Mouse (Mus musculus) limb, embryonic 14.5 days (tissue): Measurements from ENCODE around the gene Galnt6. TPM values are rescaled to one million over a fixed set of nuclear protein-coding genes. Genes with fewer than 3 reads are reported as not detected.

Experiments
- ATAC-seq: fragments of 200-750 bp; cut with Nextera tagmentation; 2 replicates; pipeline ENCODE4 v1.8.0; 2017; ENCODE audit warnings: low read depth, moderate number of reproducible peaks, moderate TSS enrichment; ENCODE audit not compliant: low FRiP score
- DNase-seq: peaks from one replicate; pipeline ENCODE4 v3.0.0-alpha.2; 2015; ENCODE audit warnings: low spot score
- H3K27ac ChIP-seq: fragments of 300-500 bp; sonication (generic); replicated peaks from 2 replicates; pipeline ENCODE4 v1.5.1; 2014; ENCODE audit warnings: low read depth, mild to moderate bottlenecking, low read length, moderate library complexity, mixed read lengths
- H3K27me3 ChIP-seq: fragments of 300-500 bp; sonication (generic); 2 replicates; pipeline ENCODE4 v1.6.1; 2014; ENCODE audit warnings: low read length, mixed read lengths; ENCODE audit not compliant: control insufficient read depth, insufficient read depth
- H3K36me3 ChIP-seq: fragments of 300-500 bp; sonication (generic); 2 replicates; pipeline ENCODE4 v1.6.1; 2014; ENCODE audit warnings: mild to moderate bottlenecking, low read length, moderate library complexity, mixed read lengths; ENCODE audit not compliant: control insufficient read depth, insufficient read depth
- H3K4me1 ChIP-seq: fragments of 300-500 bp; sonication (generic); 2 replicates; pipeline ENCODE4 v1.6.1; 2014; ENCODE audit warnings: antibody characterized with exemption, low read length, mixed read lengths; ENCODE audit not compliant: control insufficient read depth, insufficient read depth
- H3K4me2 ChIP-seq: fragments of 300-500 bp; sonication (generic); replicated peaks from 2 replicates; pipeline ENCODE4 v1.6.1; 2014; ENCODE audit warnings: low read depth, mild to moderate bottlenecking, low read length, moderate library complexity; ENCODE audit not compliant: severe bottlenecking
- H3K4me3 ChIP-seq: fragments of 300-500 bp; sonication (generic); replicated peaks from 2 replicates; pipeline ENCODE4 v1.5.1; 2014; ENCODE audit warnings: low read length
- H3K9ac ChIP-seq: fragments of 300-500 bp; sonication (generic); 2 replicates; pipeline ENCODE4 v1.6.1; 2014; ENCODE audit warnings: mild to moderate bottlenecking, low read depth, low read length, moderate library complexity; ENCODE audit not compliant: severe bottlenecking
- H3K9me3 ChIP-seq: fragments of 300-500 bp; sonication (generic); 2 replicates; pipeline ENCODE4 v1.6.1; 2016; ENCODE audit warnings: low read length; ENCODE audit not compliant: control insufficient read depth
- POLR2A ChIP-seq: fragments of 200-500 bp; IDR thresholded peaks from 2 replicates; pipeline ENCODE4 v1.8.0; 2012; ENCODE audit warnings: inconsistent platforms, mild to moderate bottlenecking, moderate library complexity, borderline replicate concordance; ENCODE audit not compliant: insufficient read depth, insufficient read length; ENCODE audit errors: extremely low read depth
- WGBS: fragments of 180-500 bp; shearing (Covaris S2); extraction: QIAGEN DNeasy Blood & Tissue Kit; methylation state at CpG from one replicate; pipeline ENCODE4 v1.1.7; 2014; 5-methylcytosine and 5-hydroxymethylcytosine counted together
- microRNA-seq: library from miRNA; unstranded; fragments of <30 nt; microRNA quantifications from one replicate; pipeline ENCODE4, GENCODE M21; 2016
- polyA plus RNA-seq, 2 experiments: library from polyadenylated mRNA; depleted of rRNA in 1 of 2; stranded (reverse) in 1 of 2; unstranded in 1 of 2; fragments of >200 nt; fragmentation: Nextera tagmentation in 1 of 2; extraction: Ambion mirVana in 1 of 2; gene quantifications; 2 replicates each; pipeline versions ENCODE4 v1.2.1 to v1.2.3; 2012 to 2014

The Galnt6 gene
- polyA plus RNA-seq, 2 experiments, result 1.1 to 1.9 TPM

GRCm38 (mm10) chr15:100654271-100654670, 74.9 kb downstream of the Galnt6 start:
- WGBS, result 88% methylated on average over 1 of the region's 1 CpGs
- no peak overlapping the region for H3K27ac ChIP-seq
- H3K9me3 ChIP-seq, result no peaks in the 10 kb centered on the region
- no peaks in the 10 kb centered on the region for H3K27me3 ChIP-seq
- H3K36me3 ChIP-seq, result no peaks in the 10 kb centered on the region
- ATAC-seq (no peak), DNase-seq (no peak)
- TF ChIP-seq POLR2A, result no peak
- no peaks in the 10 kb centered on the region for H3K4me1 ChIP-seq
- H3K4me3 ChIP-seq, result no peak overlapping the region
- no peak overlapping the region for H3K4me2 ChIP-seq
- H3K9ac ChIP-seq, result no peak overlapping the region

- Histone ChIP-seq H3K27ac (no peak overlapping the region), H3K27me3 (no peaks in the 10 kb centered on the region), H3K9me3 (no peaks in the 10 kb centered on the region), H3K36me3 (no peaks in the 10 kb centered on the region), H3K4me2 (no peak overlapping the region), H3K4me3 (no peak overlapping the region), H3K4me1 (no peaks in the 10 kb centered on the region), H3K9ac (no peak overlapping the region)
- no peak for TF ChIP-seq POLR2A
- no peak for ATAC-seq
- DNase-seq, result no peak
- 76% methylated on average over 9 of the region's 9 CpGs for WGBS
Observed at GRCm38 (mm10) chr15:100651610-100652009, 77.6 kb downstream of the Galnt6 start.

GRCm38 (mm10) chr15:100650111-100650510, 79.1 kb downstream of the Galnt6 start:
- TF ChIP-seq POLR2A, result no peak
- ATAC-seq (no peak), DNase-seq (no peak)
- Histone ChIP-seq H3K27ac (no peak overlapping the region), H3K4me3 (no peak overlapping the region), H3K4me2 (no peak overlapping the region), H3K9me3 (no peaks in the 10 kb centered on the region), H3K27me3 (no peaks in the 10 kb centered on the region), H3K4me1 (no peaks in the 10 kb centered on the region), H3K9ac (no peak overlapping the region), H3K36me3 (no peaks in the 10 kb centered on the region)
- 84% methylated on average over 10 of the region's 10 CpGs for WGBS

GRCm38 (mm10) chr15:100646161-100646560, 83.0 kb downstream of the Galnt6 start:
- no peaks in the 10 kb centered on the region for H3K27me3 ChIP-seq
- no peak for ATAC-seq
- no peak overlapping the region for H3K27ac ChIP-seq
- WGBS, result 71% methylated on average over 6 of the region's 6 CpGs
- H3K4me2 ChIP-seq, result no peak overlapping the region
- no peak for TF ChIP-seq POLR2A
- H3K36me3 ChIP-seq, result no peaks in the 10 kb centered on the region
- DNase-seq, result no peak
- H3K9ac ChIP-seq, result no peak overlapping the region
- no peaks in the 10 kb centered on the region for H3K4me1 ChIP-seq
- no peaks in the 10 kb centered on the region for H3K9me3 ChIP-seq
- H3K4me3 ChIP-seq, result no peak overlapping the region

- DNase-seq, result no peak
- H3K36me3 ChIP-seq, result no peaks in the 10 kb centered on the region
- TF ChIP-seq POLR2A, result no peak
- no peaks in the 10 kb centered on the region for H3K9me3 ChIP-seq
- H3K4me2 ChIP-seq, result no peak overlapping the region
- no peak overlapping the region for H3K27ac ChIP-seq
- H3K9ac ChIP-seq, result no peak overlapping the region
- H3K4me1 ChIP-seq, result no peaks in the 10 kb centered on the region; the same call in 1 of the 2 replicates
- no peak for ATAC-seq
- 88% methylated on average over 7 of the region's 7 CpGs for WGBS
- no peak overlapping the region for H3K4me3 ChIP-seq
- peaks cover 8% of the 10 kb centered on the region for H3K27me3 ChIP-seq
Observed at GRCm38 (mm10) chr15:100642451-100642850, 86.7 kb downstream of the Galnt6 start.

Small RNA genes within 50 kb of the gene (microRNA-seq; reads per million reads assigned to microRNA genes)
- gene Mir6961, result not detected

Other genes starting within 250 kb of the Galnt6 start
- gene Csrnp2, start 233.9 kb downstream of the Galnt6 start, polyA plus RNA-seq (2012; rRNA removed), result 14.6 and 17.9 TPM in 2 replicates
- gene Csrnp2, start 233.9 kb downstream of the Galnt6 start, polyA plus RNA-seq (2014; fragmentation: Nextera tagmentation; extraction: Ambion mirVana), result 18.2 and 20.8 TPM in 2 replicates
- gene Tfcp2, start 177.4 kb downstream of the Galnt6 start, polyA plus RNA-seq (2012; rRNA removed), result 30.1 and 30.5 TPM in 2 replicates
- gene Tfcp2, start 177.4 kb downstream of the Galnt6 start, polyA plus RNA-seq (2014; fragmentation: Nextera tagmentation; extraction: Ambion mirVana), result 23.2 and 26.1 TPM in 2 replicates
- gene Pou6f1, start 129.4 kb downstream of the Galnt6 start, polyA plus RNA-seq (2012; rRNA removed), result 24.9 and 32.4 TPM in 2 replicates
- 9.8 and 13.5 TPM in 2 replicates for gene Pou6f1, start 129.4 kb downstream of the Galnt6 start, polyA plus RNA-seq (2014; fragmentation: Nextera tagmentation; extraction: Ambion mirVana)
- 139 and 213 TPM in 2 replicates for gene Dazap2, start 114.0 kb downstream of the Galnt6 start, polyA plus RNA-seq (2012; rRNA removed)
- 185 and 191 TPM in 2 replicates for gene Dazap2, start 114.0 kb downstream of the Galnt6 start, polyA plus RNA-seq (2014; fragmentation: Nextera tagmentation; extraction: Ambion mirVana)
- gene Smagp, start 92.4 kb downstream of the Galnt6 start, polyA plus RNA-seq (2012; rRNA removed), result 18.5 and 19.7 TPM in 2 replicates
- 21.5 and 25.4 TPM in 2 replicates for gene Smagp, start 92.4 kb downstream of the Galnt6 start, polyA plus RNA-seq (2014; fragmentation: Nextera tagmentation; extraction: Ambion mirVana)
- 3.7 and 4.7 TPM in 2 replicates for gene Bin2, start 59.8 kb downstream of the Galnt6 start, polyA plus RNA-seq (2012; rRNA removed)
- 2.3 and 3.5 TPM in 2 replicates for gene Bin2, start 59.8 kb downstream of the Galnt6 start, polyA plus RNA-seq (2014; fragmentation: Nextera tagmentation; extraction: Ambion mirVana)
- gene Cela1, start 41.5 kb downstream of the Galnt6 start, polyA plus RNA-seq (2012; rRNA removed), result 2.6 and 3.9 TPM in 2 replicates
- 2.8 and 3.4 TPM in 2 replicates for gene Cela1, start 41.5 kb downstream of the Galnt6 start, polyA plus RNA-seq (2014; fragmentation: Nextera tagmentation; extraction: Ambion mirVana)
- 3.8 TPM in 2 replicates for gene Slc4a8, start 32.4 kb upstream of the Galnt6 start, polyA plus RNA-seq (2012; rRNA removed)
- gene Slc4a8, start 32.4 kb upstream of the Galnt6 start, polyA plus RNA-seq (2014; fragmentation: Nextera tagmentation; extraction: Ambion mirVana), result 2.9 TPM in 2 replicates
- 7.9 and 8.4 TPM in 2 replicates for gene Scn8a, start 140.5 kb upstream of the Galnt6 start, polyA plus RNA-seq (2012; rRNA removed)
- 4.3 and 4.7 TPM in 2 replicates for gene Scn8a, start 140.5 kb upstream of the Galnt6 start, polyA plus RNA-seq (2014; fragmentation: Nextera tagmentation; extraction: Ambion mirVana)